Mouse (Mus musculus) hindbrain, embryonic 16.5 days (tissue): ENCODE measurements around the gene Patz1. TPM values are rescaled to one million over a fixed set of nuclear protein-coding genes. Genes with fewer than 3 reads are reported as not detected.

Source experiments
- ATAC-seq: fragments of 200-750 bp; cut with Nextera tagmentation; 2 replicates; pipeline ENCODE4 v1.8.0; 2017; ENCODE audit warnings: moderate TSS enrichment, moderate library complexity
- H3K27ac ChIP-seq: fragments of 300-500 bp; sonication (generic); 2 replicates; pipeline ENCODE4 v1.5.1; 2014; ENCODE audit warnings: low read depth, mild to moderate bottlenecking, control low read depth, low read length, moderate library complexity
- H3K27me3 ChIP-seq: fragments of 300-500 bp; sonication (generic); replicated peaks from 2 replicates; pipeline ENCODE4 v1.6.1; 2014; ENCODE audit warnings: low read length; ENCODE audit not compliant: control insufficient read depth, insufficient read depth
- H3K36me3 ChIP-seq: fragments of 300-500 bp; sonication (generic); 2 replicates; pipeline ENCODE4 v1.6.1; 2014; ENCODE audit warnings: mild to moderate bottlenecking, low read length, moderate library complexity, mixed read lengths; ENCODE audit not compliant: control insufficient read depth, insufficient read depth
- H3K4me1 ChIP-seq: fragments of 300-500 bp; sonication (generic); 2 replicates; pipeline ENCODE4 v1.6.1; 2014; ENCODE audit warnings: low read depth, low read length; ENCODE audit not compliant: control insufficient read depth, insufficient read depth
- H3K4me2 ChIP-seq: fragments of 300-500 bp; sonication (generic); 2 replicates; pipeline ENCODE4 v1.6.1; 2014; ENCODE audit warnings: mild to moderate bottlenecking, low read length, control low read depth, moderate library complexity
- H3K4me3 ChIP-seq: fragments of 300-500 bp; sonication (generic); 2 replicates; pipeline ENCODE4 v1.5.1; 2014; ENCODE audit warnings: mild to moderate bottlenecking, low read length, control low read depth, moderate library complexity
- H3K9ac ChIP-seq: fragments of 300-500 bp; sonication (generic); 2 replicates; pipeline ENCODE4 v1.6.1; 2014; ENCODE audit warnings: low read depth, mild to moderate bottlenecking, control low read depth, low read length, moderate library complexity
- H3K9me3 ChIP-seq: fragments of 300-500 bp; sonication (generic); 2 replicates; pipeline ENCODE4 v1.6.1; 2014; ENCODE audit warnings: mild to moderate bottlenecking, low read length, moderate library complexity; ENCODE audit not compliant: control insufficient read depth
- WGBS: fragments of 180-500 bp; shearing (Covaris S2); extraction: QIAGEN DNeasy Blood & Tissue Kit; methylation state at CpG from one replicate; pipeline ENCODE4 v1.1.7; 2014; 5-methylcytosine and 5-hydroxymethylcytosine counted together
- polyA plus RNA-seq: library from polyadenylated mRNA; unstranded; fragments of >200 nt; fragmentation: Nextera tagmentation; extraction: Ambion mirVana; gene quantifications from 2 replicates; pipeline ENCODE4 v1.2.1, GENCODE M21; 2015

Gene Patz1
- polyA plus RNA-seq, 1 experiment from 2014 or later = 35.2 TPM

GRCm38 (mm10) chr11:3313294-3313693 lies 24.6 kb downstream of the Patz1 start:
- no peak overlapping the region for H3K9ac ChIP-seq
- H3K27me3 ChIP-seq = no peaks in the 10 kb centered on the region
- no peak for ATAC-seq
- no peaks in the 10 kb centered on the region for H3K4me1 ChIP-seq
- no peak overlapping the region for H3K27ac ChIP-seq
- no peak overlapping the region for H3K4me3 ChIP-seq
- H3K36me3 ChIP-seq = peaks cover 17% of the 10 kb centered on the region
- H3K4me2 ChIP-seq = no peak overlapping the region
- WGBS = 90% methylated on average over 1 of the region's 1 CpGs
- H3K9me3 ChIP-seq = no peaks in the 10 kb centered on the region

GRCm38 (mm10) chr11:3314148-3314547 lies 25.5 kb downstream of the Patz1 start:
- H3K36me3 ChIP-seq = peaks cover 13% of the 10 kb centered on the region
- 32% methylated on average over 2 of the region's 2 CpGs for WGBS
- ATAC-seq = peak; percentile 55
- H3K27me3 ChIP-seq = no peaks in the 10 kb centered on the region
- H3K9me3 ChIP-seq = no peaks in the 10 kb centered on the region
- H3K4me2 ChIP-seq = no peak overlapping the region
- H3K9ac ChIP-seq = no peak overlapping the region
- no peak overlapping the region for H3K4me3 ChIP-seq
- no peaks in the 10 kb centered on the region for H3K4me1 ChIP-seq
- H3K27ac ChIP-seq = no peak overlapping the region

GRCm38 (mm10) chr11:3318286-3318685 lies 29.6 kb downstream of the Patz1 start:
- H3K27ac ChIP-seq = no peak overlapping the region
- H3K4me3 ChIP-seq = no peak overlapping the region
- H3K9ac ChIP-seq = no peak overlapping the region
- H3K4me1 ChIP-seq = no peaks in the 10 kb centered on the region
- ATAC-seq = no peak
- no peaks in the 10 kb centered on the region for H3K27me3 ChIP-seq
- H3K4me2 ChIP-seq = no peak overlapping the region
- H3K9me3 ChIP-seq = no peaks in the 10 kb centered on the region
- no peaks in the 10 kb centered on the region for H3K36me3 ChIP-seq
- WGBS = 90% methylated on average over 3 of the region's 3 CpGs

GRCm38 (mm10) chr11:3328271-3328670 lies 39.6 kb downstream of the Patz1 start:
- Histone ChIP-seq H3K4me1 (peaks cover 15% of the 10 kb centered on the region), H3K27me3 (no peaks in the 10 kb centered on the region), H3K4me2 (no peak overlapping the region), H3K9me3 (no peaks in the 10 kb centered on the region), H3K36me3 (no peaks in the 10 kb centered on the region; the same call in 1 of the 2 replicates), H3K9ac (no peak overlapping the region), H3K27ac (no peak overlapping the region), H3K4me3 (no peak overlapping the region)
- no peak for ATAC-seq
- WGBS = 81% methylated on average over 5 of the region's 5 CpGs

- Histone ChIP-seq H3K9ac (no peak overlapping the region), H3K4me2 (no peak overlapping the region), H3K36me3 (no peaks in the 10 kb centered on the region; the same call in 1 of the 2 replicates), H3K4me1 (peaks cover 15% of the 10 kb centered on the region), H3K4me3 (no peak overlapping the region), H3K27me3 (no peaks in the 10 kb centered on the region), H3K27ac (no peak overlapping the region), H3K9me3 (no peaks in the 10 kb centered on the region)
- no peak for ATAC-seq
- WGBS = 74% methylated on average over 11 of the region's 11 CpGs
Observed at GRCm38 (mm10) chr11:3328806-3329775, 40.4 kb downstream of the Patz1 start.

GRCm38 (mm10) chr11:3329891-3330451 lies 41.3 kb downstream of the Patz1 start, which contains the start of gene Pik3ip1:
TSS of gene Pik3ip1 (plus strand) at chr11:3330401.
- ATAC-seq = no peak

GRCm38 (mm10) chr11:3330566-3330965 lies 41.9 kb downstream of the Patz1 start:
- Histone ChIP-seq H3K27me3 (no peaks in the 10 kb centered on the region), H3K36me3 (no peaks in the 10 kb centered on the region; the same call in 1 of the 2 replicates), H3K4me1 (peaks cover 17% of the 10 kb centered on the region), H3K9me3 (no peaks in the 10 kb centered on the region), H3K4me3 (peak overlapping the region; percentile 73), H3K4me2 (peak overlapping the region; percentile 99), H3K27ac (peak overlapping the region; percentile 83), H3K9ac (peak overlapping the region; percentile 80)
- peak; percentile 67 for ATAC-seq
- WGBS = 0% methylated on average over 9 of the region's 9 CpGs

More at GRCm38 (mm10) chr11:3329891-3330451, 41.3 kb downstream of the Patz1 start, which contains the start of gene Pik3ip1:
- Histone ChIP-seq H3K4me1 (peaks cover 17% of the 10 kb centered on the region), H3K9me3 (no peaks in the 10 kb centered on the region), H3K4me3 (peak within 1 kb of the TSS; percentile 73), H3K9ac (peak within 1 kb of the TSS; percentile 80), H3K36me3 (no peaks in the 10 kb centered on the region; the same call in 1 of the 2 replicates), H3K27me3 (no peaks in the 10 kb centered on the region), H3K27ac (peak within 1 kb of the TSS; percentile 83), H3K4me2 (peak within 1 kb of the TSS; percentile 99)

- H3K27me3 ChIP-seq = no peaks in the 10 kb centered on the region
- no peaks in the 10 kb centered on the region for H3K9me3 ChIP-seq
- no peak for ATAC-seq
- H3K4me1 ChIP-seq = peaks cover 17% of the 10 kb centered on the region
- H3K36me3 ChIP-seq = no peaks in the 10 kb centered on the region; the same call in 1 of the 2 replicates
- peak overlapping the region; percentile 99 for H3K4me2 ChIP-seq
- H3K4me3 ChIP-seq = peak overlapping the region; percentile 73
- H3K9ac ChIP-seq = peak overlapping the region; percentile 80
- H3K27ac ChIP-seq = peak overlapping the region; percentile 83
- 2% methylated on average over 14 of the region's 14 CpGs for WGBS
Observed at GRCm38 (mm10) chr11:3330991-3331750, 42.5 kb downstream of the Patz1 start.
